Mouse (Mus musculus) thymus, postnatal 4 days (tissue): ENCODE data around the gene Rbms1.

Experiments used
- DNase-seq: peaks from one replicate; pipeline ENCODE4 v3.0.0; 2021

Rbms1 gene

GRCm38 (mm10) chr2:60877543-60878386 lies 85.2 kb downstream of the Rbms1 start:
- no peak for DNase-seq

GRCm38 (mm10) chr2:60876891-60877290 lies 86.1 kb downstream of the Rbms1 start:
- no peak for DNase-seq

GRCm38 (mm10) chr2:60872095-60872811 lies 90.7 kb downstream of the Rbms1 start:
- DNase-seq, result no peak

GRCm38 (mm10) chr2:60871001-60871400 lies 92.0 kb downstream of the Rbms1 start:
- DNase-seq, result no peak

- no peak for DNase-seq
Observed at GRCm38 (mm10) chr2:60870450-60870849, 92.5 kb downstream of the Rbms1 start.

- DNase-seq, result no peak
Observed at GRCm38 (mm10) chr2:60869001-60869743, 93.8 kb downstream of the Rbms1 start.

GRCm38 (mm10) chr2:60868060-60868662 lies 94.8 kb downstream of the Rbms1 start:
- DNase-seq, result peak; percentile 23

- no peak for DNase-seq
Observed at GRCm38 (mm10) chr2:60867304-60867703, 95.7 kb downstream of the Rbms1 start.

GRCm38 (mm10) chr2:60865869-60866268 lies 97.1 kb downstream of the Rbms1 start:
- DNase-seq, result no peak

- DNase-seq, result no peak
Observed at GRCm38 (mm10) chr2:60864977-60865376, 98.0 kb downstream of the Rbms1 start.

- DNase-seq, result no peak
Observed at GRCm38 (mm10) chr2:60864256-60864795, 98.7 kb downstream of the Rbms1 start.

GRCm38 (mm10) chr2:60863827-60864226 lies 99.2 kb downstream of the Rbms1 start:
- DNase-seq, result no peak

GRCm38 (mm10) chr2:60862913-60863711 lies 99.9 kb downstream of the Rbms1 start:
- no peak for DNase-seq

- DNase-seq, result no peak
Observed at GRCm38 (mm10) chr2:60858116-60858515, 104.9 kb downstream of the Rbms1 start.

GRCm38 (mm10) chr2:60856097-60856496 lies 106.9 kb downstream of the Rbms1 start:
- DNase-seq, result no peak

GRCm38 (mm10) chr2:60855006-60855405 lies 108.0 kb downstream of the Rbms1 start:
- DNase-seq, result no peak

- no peak for DNase-seq
Observed at GRCm38 (mm10) chr2:60851898-60852297, 111.1 kb downstream of the Rbms1 start.

GRCm38 (mm10) chr2:60851057-60851718 lies 111.8 kb downstream of the Rbms1 start:
- no peak for DNase-seq

- DNase-seq, result no peak
Observed at GRCm38 (mm10) chr2:60848478-60848877, 114.5 kb downstream of the Rbms1 start.

GRCm38 (mm10) chr2:60847984-60848383 lies 115.0 kb downstream of the Rbms1 start:
- DNase-seq, result no peak

- DNase-seq, result no peak
Observed at GRCm38 (mm10) chr2:60845316-60845894, 117.6 kb downstream of the Rbms1 start.
